Mouse (Mus musculus) limb, embryonic 13.5 days (tissue): ENCODE measurements around the gene Nhlh1. TPM values are rescaled to one million over a fixed set of nuclear protein-coding genes. Genes with fewer than 3 reads are reported as not detected.

Experiments
- ATAC-seq: fragments of 200-750 bp; cut with Nextera tagmentation; 2 replicates; pipeline ENCODE4 v1.8.0; 2017; ENCODE audit warnings: low read depth, moderate number of reproducible peaks, moderate TSS enrichment; ENCODE audit not compliant: low FRiP score
- H3K27ac ChIP-seq: fragments of 300-500 bp; sonication (generic); 2 replicates; pipeline ENCODE4 v1.5.1; 2015; ENCODE audit warnings: inconsistent platforms, mild to moderate bottlenecking, moderate library complexity
- H3K27me3 ChIP-seq: fragments of 300-500 bp; sonication (generic); 2 replicates; pipeline ENCODE4 v1.6.1; 2015; ENCODE audit warnings: mild to moderate bottlenecking, inconsistent platforms
- H3K36me3 ChIP-seq: fragments of 300-500 bp; sonication (generic); 2 replicates; pipeline ENCODE4 v1.6.1; 2015; ENCODE audit warnings: inconsistent platforms, mild to moderate bottlenecking, moderate library complexity
- H3K4me1 ChIP-seq: fragments of 300-500 bp; sonication (generic); 2 replicates; pipeline ENCODE4 v1.6.1; 2015; ENCODE audit warnings: inconsistent platforms
- H3K4me2 ChIP-seq: fragments of 300-500 bp; sonication (generic); replicated peaks from 2 replicates; pipeline ENCODE4 v1.6.1; 2015; ENCODE audit warnings: inconsistent platforms, mild to moderate bottlenecking, moderate library complexity
- H3K4me3 ChIP-seq: fragments of 300-500 bp; sonication (generic); 2 replicates; pipeline ENCODE4 v1.5.1; 2015; ENCODE audit warnings: moderate library complexity, mild to moderate bottlenecking, inconsistent platforms
- H3K9ac ChIP-seq: fragments of 300-500 bp; sonication (generic); 2 replicates; pipeline ENCODE4 v1.6.1; 2015; ENCODE audit warnings: mild to moderate bottlenecking, inconsistent platforms
- H3K9me3 ChIP-seq: fragments of 300-500 bp; sonication (generic); 2 replicates; pipeline ENCODE4 v1.6.1; 2016; ENCODE audit warnings: inconsistent platforms
- WGBS: fragments of 180-500 bp; shearing (Covaris S2); methylation state at CpG from one replicate; pipeline ENCODE4 v1.1.7; 2015; 5-methylcytosine and 5-hydroxymethylcytosine counted together
- polyA plus RNA-seq: library from polyadenylated mRNA; unstranded; fragments of >200 nt; fragmentation: Nextera tagmentation; extraction: Ambion mirVana; gene quantifications from 2 replicates; pipeline ENCODE4 v1.2.1, GENCODE M21; 2015

Gene Nhlh1
- polyA plus RNA-seq, 1 experiment from 2014 or later, result not detected

- Histone ChIP-seq H3K27me3 (peaks cover 51% of the 10 kb centered on the region), H3K4me2 (no peak overlapping the region), H3K36me3 (no peaks in the 10 kb centered on the region), H3K9ac (no peak overlapping the region), H3K9me3 (no peaks in the 10 kb centered on the region), H3K4me1 (peaks cover 34% of the 10 kb centered on the region), H3K4me3 (no peak overlapping the region), H3K27ac (no peak overlapping the region)
- 25% methylated on average over 13 of the region's 13 CpGs for WGBS
- ATAC-seq, result 0 out of 2 replicates have a peak, but pooled peaks have one; percentile 16
Observed at GRCm38 (mm10) chr1:172049131-172049782, 8.1 kb downstream of the Nhlh1 start.

DNA sequence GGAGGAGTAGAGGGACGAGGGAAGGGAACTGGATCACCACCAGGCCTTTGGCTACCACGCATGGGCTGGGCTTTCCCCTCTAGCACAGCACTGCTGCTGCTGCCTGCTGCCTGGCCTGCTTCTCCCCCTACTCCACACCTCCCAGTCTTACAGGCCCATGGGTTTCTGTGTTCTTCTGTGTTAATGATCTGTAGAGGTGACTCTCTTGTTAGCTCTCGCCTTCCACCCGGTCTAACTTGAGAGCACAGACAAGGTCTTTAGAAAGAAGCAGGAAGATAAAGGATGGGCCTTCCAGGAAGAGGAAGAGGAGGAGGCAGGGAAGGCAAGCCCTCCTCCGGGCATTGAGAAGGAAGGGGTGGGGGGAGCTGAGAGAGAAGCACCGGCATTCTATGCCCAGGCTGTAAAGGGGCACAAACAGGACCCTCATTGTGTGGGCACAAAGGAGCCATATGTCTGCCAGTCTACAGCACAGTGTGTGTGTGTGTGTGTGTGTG lies 9.1 kb downstream of the Nhlh1 start:
- H3K9ac ChIP-seq, result peak overlapping the region; percentile 43
- peak overlapping the region; percentile 14; the same call in 1 of the 2 replicates for H3K4me2 ChIP-seq
- ATAC-seq, result no peak
- H3K4me3 ChIP-seq, result peak overlapping the region; percentile 12; the same call in 1 of the 2 replicates
- peaks cover 41% of the 10 kb centered on the region for H3K27me3 ChIP-seq
- H3K27ac ChIP-seq, result peak overlapping the region; percentile 52; the same call in 1 of the 2 replicates
- no peaks in the 10 kb centered on the region for H3K36me3 ChIP-seq
- 30% methylated on average over 6 of the region's 6 CpGs for WGBS
- H3K9me3 ChIP-seq, result no peaks in the 10 kb centered on the region
- H3K4me1 ChIP-seq, result peaks cover 24% of the 10 kb centered on the region

DNA sequence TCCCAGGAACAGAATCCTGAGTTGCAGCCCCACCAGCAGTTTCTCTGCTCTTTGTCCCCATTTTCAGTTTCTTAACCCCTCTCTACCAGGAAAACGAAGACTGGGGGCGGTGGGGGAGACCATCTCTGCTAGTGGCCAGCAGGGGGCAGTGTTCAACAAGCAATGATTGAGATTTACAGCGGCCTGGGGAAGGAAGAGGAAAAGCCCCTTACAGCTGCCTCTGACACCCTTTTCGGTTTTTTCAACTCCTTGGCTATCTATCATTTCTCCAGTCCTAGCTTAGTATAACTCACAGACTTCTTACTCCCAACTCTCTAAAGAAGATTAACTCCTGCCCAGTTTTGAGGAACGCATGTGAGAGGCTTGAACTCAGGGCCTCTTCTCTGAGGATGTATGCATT lies 10.4 kb downstream of the Nhlh1 start:
- ATAC-seq, result peak; percentile 42; the same call in 1 of the 2 replicates
- no peak overlapping the region for H3K9ac ChIP-seq
- no peaks in the 10 kb centered on the region for H3K36me3 ChIP-seq
- H3K4me3 ChIP-seq, result no peak overlapping the region
- no peaks in the 10 kb centered on the region for H3K9me3 ChIP-seq
- H3K4me1 ChIP-seq, result peaks cover 22% of the 10 kb centered on the region
- 13% methylated on average over 5 of the region's 5 CpGs for WGBS
- H3K27ac ChIP-seq, result no peak overlapping the region
- no peak overlapping the region for H3K4me2 ChIP-seq
- H3K27me3 ChIP-seq, result peaks cover 28% of the 10 kb centered on the region

GRCm38 (mm10) chr1:172046410-172046809 lies 11.0 kb downstream of the Nhlh1 start:
- no peak overlapping the region for H3K4me3 ChIP-seq
- H3K27me3 ChIP-seq, result peaks cover 23% of the 10 kb centered on the region
- ATAC-seq, result no peak
- no peak overlapping the region for H3K4me2 ChIP-seq
- H3K9ac ChIP-seq, result no peak overlapping the region
- no peaks in the 10 kb centered on the region for H3K9me3 ChIP-seq
- H3K4me1 ChIP-seq, result peaks cover 22% of the 10 kb centered on the region
- WGBS, result 68% methylated on average over 8 of the region's 8 CpGs
- no peak overlapping the region for H3K27ac ChIP-seq
- H3K36me3 ChIP-seq, result no peaks in the 10 kb centered on the region

DNA sequence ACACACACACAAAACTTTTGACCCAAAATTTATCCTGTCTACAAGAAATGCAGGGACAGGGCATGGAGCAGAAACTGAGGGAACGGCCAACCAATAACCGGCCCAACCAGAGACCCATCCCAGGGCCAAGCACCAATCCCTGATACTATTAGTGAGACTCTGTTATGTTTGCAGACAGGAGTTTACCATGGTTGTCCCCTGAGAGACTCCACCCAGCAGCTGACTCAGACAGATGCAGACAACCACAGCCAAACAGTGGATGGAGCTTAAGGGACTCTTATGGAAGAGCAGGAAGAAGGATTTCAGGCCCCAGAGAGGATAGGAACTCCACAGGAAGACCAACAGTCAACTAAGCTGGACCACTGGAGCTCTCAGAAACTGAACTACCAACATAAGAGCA lies 27.5 kb downstream of the Nhlh1 start:
- H3K27ac ChIP-seq, result no peak overlapping the region
- no peak overlapping the region for H3K4me2 ChIP-seq
- 98% methylated on average over 2 of the region's 2 CpGs for WGBS
- H3K36me3 ChIP-seq, result no peaks in the 10 kb centered on the region
- H3K9me3 ChIP-seq, result no peaks in the 10 kb centered on the region
- no peak overlapping the region for H3K4me3 ChIP-seq
- H3K9ac ChIP-seq, result no peak overlapping the region
- H3K27me3 ChIP-seq, result no peaks in the 10 kb centered on the region
- peaks cover 21% of the 10 kb centered on the region for H3K4me1 ChIP-seq
- no peak for ATAC-seq

DNA sequence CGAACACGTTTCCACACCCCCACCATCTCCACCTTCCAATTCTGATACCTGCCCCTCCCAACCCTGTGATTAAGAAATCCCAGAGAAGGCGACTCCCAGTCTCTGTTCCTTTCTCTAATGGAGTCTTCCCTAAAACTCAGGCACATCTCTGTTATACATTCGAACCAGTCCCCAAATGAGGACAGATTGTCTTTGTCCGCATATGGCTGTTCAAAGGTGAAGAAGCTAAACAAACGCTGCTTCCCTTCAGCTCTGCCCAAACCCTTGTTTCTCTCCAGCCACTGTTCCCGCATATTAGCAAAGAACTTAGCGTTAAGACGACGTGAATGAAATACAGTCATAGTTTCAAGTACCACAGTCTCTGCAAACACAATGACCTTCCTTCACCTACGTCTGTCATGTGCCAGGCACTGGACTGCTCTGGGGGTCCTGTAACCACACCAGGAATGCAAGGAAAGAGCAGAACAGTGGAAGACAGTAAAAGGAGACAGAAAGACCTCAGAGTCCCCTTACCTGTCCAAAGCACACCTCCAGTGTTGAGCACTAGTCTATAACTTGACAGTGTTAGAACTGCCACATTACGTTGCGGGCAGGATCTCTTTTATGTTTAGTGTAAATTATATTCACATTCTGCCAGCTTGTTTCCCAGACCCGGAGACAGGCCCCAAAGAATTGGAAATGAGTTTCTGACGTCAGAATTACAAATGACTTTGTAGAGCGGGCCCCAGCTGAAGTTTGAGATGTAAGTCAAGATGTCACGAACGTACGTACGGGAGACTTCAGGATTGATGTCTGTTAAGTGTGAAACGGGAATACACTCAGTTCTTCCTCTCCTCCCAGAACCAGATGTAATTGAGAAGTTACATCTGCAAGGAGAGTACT lies 28.7 kb downstream of the Nhlh1 start, which contains the start of gene Vangl2:
Vangl2 (minus strand) TSS at position 51 of the 882 bp plus-strand sequence.
- no peaks in the 10 kb centered on the region for H3K9me3 ChIP-seq
- H3K27ac ChIP-seq, result peak within 1 kb of the TSS; percentile 96
- peak within 1 kb of the TSS; percentile 95 for H3K9ac ChIP-seq
- H3K4me3 ChIP-seq, result peak within 1 kb of the TSS; percentile 90
- 54% methylated on average over 21 of the region's 21 CpGs for WGBS
- ATAC-seq, result no peak
- H3K4me2 ChIP-seq, result peak within 1 kb of the TSS; percentile 67
- H3K27me3 ChIP-seq, result no peaks in the 10 kb centered on the region
- peaks cover 7% of the 10 kb centered on the region; the same call in 1 of the 2 replicates for H3K36me3 ChIP-seq
- H3K4me1 ChIP-seq, result peaks cover 33% of the 10 kb centered on the region

- H3K4me1 ChIP-seq, result peaks cover 39% of the 10 kb centered on the region
- H3K9me3 ChIP-seq, result no peaks in the 10 kb centered on the region
- peak overlapping the region; percentile 90 for H3K4me3 ChIP-seq
- WGBS, result 7% methylated on average over 10 of the region's 10 CpGs
- no peaks in the 10 kb centered on the region for H3K27me3 ChIP-seq
- H3K9ac ChIP-seq, result peak overlapping the region; percentile 95
- ATAC-seq, result no peak
- peak overlapping the region; percentile 96 for H3K27ac ChIP-seq
- H3K36me3 ChIP-seq, result peaks cover 10% of the 10 kb centered on the region; the same call in 1 of the 2 replicates
- H3K4me2 ChIP-seq, result peak overlapping the region; percentile 67
Observed at GRCm38 (mm10) chr1:172027809-172028102, 29.6 kb downstream of the Nhlh1 start.

DNA sequence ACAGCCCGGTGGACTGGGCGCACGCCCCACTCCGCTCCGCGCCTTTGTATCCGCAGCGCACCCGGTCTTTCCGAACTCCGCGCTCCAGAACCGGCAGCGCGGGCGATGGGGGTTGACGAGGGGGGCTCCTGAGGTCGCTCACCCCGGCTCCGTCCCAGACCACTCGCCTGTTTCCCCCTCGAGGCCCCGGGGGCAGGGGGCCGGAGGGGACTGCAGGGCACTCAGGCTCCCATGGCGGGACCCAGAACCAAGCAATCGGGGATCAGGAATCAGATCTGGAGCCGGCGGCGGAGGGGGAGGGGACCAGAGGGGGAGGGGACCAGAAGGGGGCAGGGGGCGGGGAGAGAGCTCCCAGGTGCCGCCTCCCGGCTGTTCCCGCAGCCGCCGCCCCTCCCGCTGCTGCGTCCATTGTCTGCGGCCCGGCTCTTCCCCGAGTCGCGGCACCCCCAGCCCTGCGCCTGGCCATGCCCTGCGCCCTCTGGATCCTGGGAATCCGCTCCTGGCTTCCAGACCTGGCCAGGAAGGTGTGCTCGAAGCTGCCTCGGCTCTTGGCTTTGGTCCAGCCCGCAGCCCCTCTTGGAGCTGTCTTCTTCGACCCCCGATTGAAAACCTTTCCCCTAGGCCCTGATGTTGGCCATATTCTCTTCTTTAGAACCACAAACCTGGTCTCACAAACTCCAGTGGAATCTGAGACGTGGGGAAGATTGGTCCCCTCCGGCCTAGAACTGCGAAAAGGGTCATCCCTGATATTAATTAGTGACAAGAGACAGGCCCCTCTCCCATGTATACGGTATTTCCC lies 30.2 kb downstream of the Nhlh1 start:
- Histone ChIP-seq H3K27me3 (no peaks in the 10 kb centered on the region), H3K9me3 (no peaks in the 10 kb centered on the region), H3K4me1 (peaks cover 44% of the 10 kb centered on the region), H3K4me2 (peak overlapping the region; percentile 67), H3K4me3 (peak overlapping the region; percentile 90), H3K27ac (peak overlapping the region; percentile 96), H3K36me3 (peaks cover 13% of the 10 kb centered on the region; the same call in 1 of the 2 replicates), H3K9ac (peak overlapping the region; percentile 95)
- under 1% methylated on average over 48 of the region's 54 CpGs for WGBS
- peak; percentile 84 for ATAC-seq

GRCm38 (mm10) chr1:172026201-172026901 lies 31.0 kb downstream of the Nhlh1 start:
- WGBS, result 2% methylated on average over 23 of the region's 23 CpGs
- no peaks in the 10 kb centered on the region for H3K27me3 ChIP-seq
- H3K4me1 ChIP-seq, result peaks cover 52% of the 10 kb centered on the region
- H3K9me3 ChIP-seq, result no peaks in the 10 kb centered on the region
- peak overlapping the region; percentile 95 for H3K9ac ChIP-seq
- H3K27ac ChIP-seq, result peak overlapping the region; percentile 96
- peak overlapping the region; percentile 67 for H3K4me2 ChIP-seq
- peak; percentile 88 for ATAC-seq
- peak overlapping the region; percentile 90 for H3K4me3 ChIP-seq
- peaks cover 17% of the 10 kb centered on the region; the same call in 1 of the 2 replicates for H3K36me3 ChIP-seq

DNA sequence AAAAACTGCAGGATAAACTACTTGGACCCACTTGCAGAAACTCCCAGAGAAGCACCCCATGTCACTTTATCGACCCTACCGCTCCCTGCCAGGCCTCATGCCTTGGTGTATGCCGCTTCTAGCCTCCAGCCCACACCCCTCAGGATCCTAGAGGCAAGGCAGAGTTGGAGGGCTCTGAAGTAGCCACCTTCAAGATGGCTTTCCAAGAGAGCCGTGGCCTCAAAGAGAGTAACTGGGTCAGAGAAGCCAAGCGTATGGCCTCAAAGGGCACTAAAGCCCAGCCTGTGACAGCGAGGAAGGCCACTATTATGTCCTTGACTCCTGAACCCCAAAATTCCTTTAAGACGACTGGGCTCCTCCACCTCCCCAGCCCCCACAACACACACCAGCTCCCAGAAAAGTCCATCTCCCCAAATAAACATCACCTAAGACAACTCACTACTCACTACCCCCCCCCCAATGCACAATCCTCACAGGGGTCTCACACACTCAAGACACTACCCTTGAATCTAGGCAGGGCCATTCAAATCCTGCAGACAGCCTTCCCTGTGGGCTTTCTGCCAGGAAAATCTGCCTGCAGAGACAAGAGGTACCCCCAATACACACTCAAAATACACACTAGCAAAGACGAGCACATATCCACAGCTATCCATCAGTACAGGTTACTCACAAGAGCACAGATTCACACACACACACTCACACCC lies 32.0 kb downstream of the Nhlh1 start:
- Histone ChIP-seq H3K36me3 (peaks cover 17% of the 10 kb centered on the region; the same call in 1 of the 2 replicates), H3K4me3 (peak overlapping the region; percentile 90), H3K9ac (peak overlapping the region; percentile 95), H3K4me2 (peak overlapping the region; percentile 67), H3K4me1 (peaks cover 59% of the 10 kb centered on the region), H3K27ac (no peak overlapping the region), H3K27me3 (no peaks in the 10 kb centered on the region), H3K9me3 (no peaks in the 10 kb centered on the region)
- WGBS, result 59% methylated on average over 8 of the region's 8 CpGs
- no peak for ATAC-seq
